Mouse (Mus musculus) midbrain, embryonic 11.5 days (tissue): Measurements from ENCODE around the gene Cobll1. TPM values are rescaled to one million over a fixed set of nuclear protein-coding genes. Genes with fewer than 3 reads are reported as not detected.

Source experiments
- ATAC-seq: fragments of 200-750 bp; cut with Nextera tagmentation; 2 replicates; pipeline ENCODE4 v1.8.0; 2017; ENCODE audit warnings: moderate TSS enrichment, moderate library complexity; ENCODE audit not compliant: low FRiP score
- DNase-seq: peaks from one replicate; pipeline ENCODE4 v3.0.0; 2015; ENCODE audit warnings: low spot score; ENCODE audit errors: missing footprints
- H3K27ac ChIP-seq: fragments of 300-500 bp; sonication (generic); 2 replicates; pipeline ENCODE4 v1.5.1; 2014; ENCODE audit warnings: low read depth, low read length
- H3K27me3 ChIP-seq: fragments of 300-500 bp; sonication (generic); 2 replicates; pipeline ENCODE4 v1.6.1; 2014; ENCODE audit warnings: mild to moderate bottlenecking, low read length, moderate library complexity, mixed read lengths; ENCODE audit not compliant: control insufficient read depth, insufficient read depth
- H3K36me3 ChIP-seq: fragments of 300-500 bp; sonication (generic); 2 replicates; pipeline ENCODE4 v1.6.1; 2014; ENCODE audit warnings: mild to moderate bottlenecking, low read length, moderate library complexity, mixed read lengths; ENCODE audit not compliant: control insufficient read depth, insufficient read depth
- H3K4me1 ChIP-seq: fragments of 300-500 bp; sonication (generic); 2 replicates; pipeline ENCODE4 v1.6.1; 2014; ENCODE audit warnings: low read length; ENCODE audit not compliant: control insufficient read depth, insufficient read depth
- H3K4me2 ChIP-seq: fragments of 300-500 bp; sonication (generic); 2 replicates; pipeline ENCODE4 v1.6.1; 2014; ENCODE audit warnings: mild to moderate bottlenecking, moderate library complexity
- H3K4me3 ChIP-seq: fragments of 300-500 bp; sonication (generic); 2 replicates; pipeline ENCODE4 v1.5.1; 2014; ENCODE audit warnings: low read depth, low read length
- H3K9ac ChIP-seq: fragments of 300-500 bp; sonication (generic); 2 replicates; pipeline ENCODE4 v1.6.1; 2014; ENCODE audit warnings: low read length
- H3K9me3 ChIP-seq: fragments of 300-500 bp; sonication (generic); 2 replicates; pipeline ENCODE4 v1.6.1; 2016; ENCODE audit warnings: low read length; ENCODE audit not compliant: control insufficient read depth
- WGBS: fragments of 180-500 bp; shearing (Covaris S2); extraction: QIAGEN DNeasy Blood & Tissue Kit; methylation state at CpG from one replicate; pipeline ENCODE4 v1.1.7; 2014; 5-methylcytosine and 5-hydroxymethylcytosine counted together
- polyA plus RNA-seq: library from polyadenylated mRNA; unstranded; fragments of >200 nt; fragmentation: Nextera tagmentation; extraction: Ambion mirVana; gene quantifications from 2 replicates; pipeline ENCODE4 v1.2.1, GENCODE M21; 2014

The Cobll1 gene
- polyA plus RNA-seq, 1 experiment from 2014 or later: 2.0 TPM

DNA sequence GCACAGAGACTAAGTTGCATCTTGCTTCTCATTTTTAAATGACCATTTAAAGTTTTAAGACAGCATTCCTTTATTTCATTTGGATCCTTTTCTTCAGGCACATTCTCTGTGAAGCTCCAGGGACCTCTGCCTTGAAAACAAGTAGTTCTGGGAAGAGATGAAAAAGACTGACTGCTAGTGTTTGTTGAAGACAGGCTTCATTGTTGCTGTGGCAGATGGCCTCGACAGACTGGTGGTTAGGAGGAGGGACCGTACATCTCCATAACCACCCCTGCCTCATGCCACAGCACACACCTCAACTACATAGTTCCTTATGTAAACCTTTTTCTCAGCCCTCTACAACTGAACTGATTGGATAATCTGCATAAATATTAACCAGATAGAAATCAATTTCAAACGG, 161.7 kb downstream of the Cobll1 start:
- ATAC-seq (no peak), DNase-seq (peak; percentile 4)
- no peak overlapping the region for H3K27ac ChIP-seq
- no peak overlapping the region for H3K4me2 ChIP-seq
- no peaks in the 10 kb centered on the region for H3K9me3 ChIP-seq
- H3K4me1 ChIP-seq: no peaks in the 10 kb centered on the region
- no peak overlapping the region for H3K4me3 ChIP-seq
- WGBS: 62% methylated on average over 3 of the region's 3 CpGs
- H3K27me3 ChIP-seq: no peaks in the 10 kb centered on the region
- H3K9ac ChIP-seq: no peak overlapping the region
- H3K36me3 ChIP-seq: no peaks in the 10 kb centered on the region

DNA sequence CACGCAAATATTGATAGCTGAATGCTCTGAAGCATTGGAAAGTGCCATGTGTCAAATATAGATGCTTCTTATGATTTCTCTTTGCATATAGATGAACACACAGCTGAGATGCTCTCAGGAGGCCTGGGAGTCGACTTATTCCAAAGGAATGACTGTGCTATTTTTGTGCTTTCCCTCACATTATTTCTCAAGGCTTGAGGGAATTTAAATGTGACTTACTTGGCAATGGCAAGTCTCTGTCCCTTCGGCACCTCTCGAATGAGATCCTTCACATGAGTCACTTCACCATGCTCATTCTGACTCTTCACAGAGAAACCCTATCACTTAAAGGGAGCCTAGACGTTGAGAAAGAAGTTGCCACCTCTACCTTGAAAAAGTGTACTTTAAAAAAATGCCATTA, 163.4 kb downstream of the Cobll1 start:
- no peaks in the 10 kb centered on the region for H3K36me3 ChIP-seq
- no peaks in the 10 kb centered on the region for H3K9me3 ChIP-seq
- ATAC-seq (no peak), DNase-seq (no peak)
- no peak overlapping the region for H3K9ac ChIP-seq
- H3K27ac ChIP-seq: no peak overlapping the region
- H3K4me2 ChIP-seq: no peak overlapping the region
- no peaks in the 10 kb centered on the region for H3K4me1 ChIP-seq
- WGBS: 91% methylated on average over 5 of the region's 5 CpGs
- no peaks in the 10 kb centered on the region for H3K27me3 ChIP-seq
- no peak overlapping the region for H3K4me3 ChIP-seq

DNA sequence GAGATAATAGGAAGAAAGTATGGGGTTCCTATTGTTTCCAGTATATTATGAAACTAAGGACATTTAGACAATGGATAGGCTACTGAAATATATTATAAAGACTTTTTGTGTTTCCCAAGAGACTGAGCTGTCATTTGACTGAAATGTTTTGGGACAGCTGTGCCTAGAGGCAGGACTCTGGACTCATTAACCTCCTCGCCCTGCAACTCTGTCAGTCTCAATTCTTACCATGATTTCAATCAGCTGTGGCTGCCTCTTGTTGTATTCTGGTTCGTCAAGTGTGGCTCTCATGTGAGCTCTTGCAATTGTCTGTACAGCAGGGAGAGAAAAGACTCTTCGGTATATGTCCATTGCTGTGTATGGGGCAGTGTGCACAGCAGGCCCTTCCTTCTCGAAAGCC, 163.8 kb downstream of the Cobll1 start:
- no peak for ATAC-seq
- Histone ChIP-seq H3K9ac (no peak overlapping the region), H3K4me2 (no peak overlapping the region), H3K4me1 (no peaks in the 10 kb centered on the region), H3K4me3 (no peak overlapping the region), H3K9me3 (no peaks in the 10 kb centered on the region), H3K27ac (no peak overlapping the region), H3K27me3 (no peaks in the 10 kb centered on the region), H3K36me3 (no peaks in the 10 kb centered on the region)
- DNase-seq: peak; percentile 66
- 84% methylated on average over 4 of the region's 4 CpGs for WGBS

DNA sequence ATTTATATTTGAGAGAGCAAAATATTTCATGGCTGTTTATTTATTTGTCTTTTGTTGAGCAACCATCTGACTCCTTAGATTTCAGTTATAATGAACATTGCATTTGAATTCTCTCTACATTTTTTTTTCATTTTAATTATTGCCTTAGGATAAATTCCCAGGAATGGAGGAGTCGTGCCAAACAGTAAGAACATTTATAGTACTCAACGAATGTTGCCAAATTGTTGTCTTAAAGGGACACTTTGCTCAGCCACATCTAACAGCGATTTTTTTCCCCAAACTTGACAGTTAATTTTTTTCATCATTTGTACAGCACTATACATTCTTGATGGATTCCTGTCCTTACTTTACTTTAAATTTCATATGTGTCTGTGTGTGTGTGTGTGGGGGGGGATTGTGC, 167.0 kb downstream of the Cobll1 start:
- no peak overlapping the region for H3K9ac ChIP-seq
- H3K9me3 ChIP-seq: no peaks in the 10 kb centered on the region
- WGBS: 82% methylated on average over 3 of the region's 3 CpGs
- H3K36me3 ChIP-seq: no peaks in the 10 kb centered on the region
- no peak overlapping the region for H3K4me2 ChIP-seq
- DNase-seq (peak; percentile 35), ATAC-seq (no peak)
- H3K4me1 ChIP-seq: no peaks in the 10 kb centered on the region
- no peak overlapping the region for H3K4me3 ChIP-seq
- H3K27me3 ChIP-seq: no peaks in the 10 kb centered on the region
- H3K27ac ChIP-seq: no peak overlapping the region

DNA sequence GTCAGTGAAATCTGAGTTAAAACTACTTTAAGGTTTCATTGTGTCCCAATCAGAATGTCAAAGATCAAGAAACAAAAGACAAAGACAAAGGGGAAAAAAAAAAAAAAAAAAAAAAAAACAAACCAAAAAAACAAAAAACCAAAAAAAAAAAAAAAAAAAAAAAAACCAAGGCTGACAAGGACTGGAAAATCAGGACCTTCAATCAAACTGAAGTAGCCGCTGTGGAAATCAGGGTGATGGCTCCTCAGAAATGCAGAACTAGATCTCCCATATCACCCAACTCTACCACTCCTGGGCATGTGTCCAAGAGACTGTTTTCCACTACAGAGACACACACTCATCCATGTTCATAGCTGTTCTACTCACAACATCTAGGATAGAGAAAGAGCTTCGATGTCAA, 185.4 kb downstream of the Cobll1 start:
- no peaks in the 10 kb centered on the region for H3K4me1 ChIP-seq
- 94% methylated on average over 2 of the region's 2 CpGs for WGBS
- no peaks in the 10 kb centered on the region for H3K27me3 ChIP-seq
- H3K9me3 ChIP-seq: no peaks in the 10 kb centered on the region
- no peak overlapping the region for H3K27ac ChIP-seq
- no peaks in the 10 kb centered on the region for H3K36me3 ChIP-seq
- no peak overlapping the region for H3K4me2 ChIP-seq
- peak; percentile 51 for DNase-seq
- H3K9ac ChIP-seq: no peak overlapping the region
- H3K4me3 ChIP-seq: no peak overlapping the region
- no peak for ATAC-seq

DNA sequence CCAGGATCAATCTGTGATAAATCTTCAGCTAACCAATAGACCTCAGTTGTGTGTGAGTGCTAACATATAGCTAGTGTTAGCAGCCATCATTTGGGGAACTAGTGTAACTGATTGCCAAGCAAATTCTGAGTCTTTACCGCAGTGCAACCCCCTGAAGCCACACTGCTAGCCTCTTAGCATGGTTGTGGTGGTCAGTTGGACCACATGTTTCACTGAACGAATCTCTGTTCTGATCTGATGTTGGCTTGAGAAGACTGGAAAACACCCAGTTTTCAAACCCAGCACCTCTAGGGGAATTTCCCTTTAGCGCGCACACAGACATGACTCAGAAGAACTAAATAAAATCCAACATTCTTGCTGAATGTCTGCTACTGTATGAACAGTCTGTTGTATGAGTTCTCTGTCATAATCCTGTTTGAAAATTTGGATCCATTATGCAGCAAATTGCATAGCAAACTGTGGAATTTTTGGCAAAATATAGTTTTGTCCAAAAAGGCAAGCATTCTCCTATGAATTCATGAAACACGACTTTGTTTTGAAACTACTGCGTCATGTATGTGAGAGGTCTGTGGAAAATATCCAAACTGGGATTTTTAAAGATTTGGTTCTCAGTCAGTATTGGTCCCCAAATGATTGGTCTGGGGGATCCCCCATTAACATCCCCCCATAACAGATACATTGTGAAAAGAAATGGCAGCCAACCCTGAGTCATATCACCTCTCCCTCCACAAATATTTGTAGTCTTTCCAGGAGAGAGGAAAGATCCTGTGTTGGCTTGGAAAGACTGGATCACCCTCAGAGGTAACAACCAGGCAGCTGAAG, 186.8 kb downstream of the Cobll1 start:
- no peaks in the 10 kb centered on the region for H3K9me3 ChIP-seq
- no peak overlapping the region for H3K27ac ChIP-seq
- H3K9ac ChIP-seq: no peak overlapping the region
- peak; percentile 56 for DNase-seq
- no peaks in the 10 kb centered on the region for H3K36me3 ChIP-seq
- no peaks in the 10 kb centered on the region for H3K27me3 ChIP-seq
- no peak overlapping the region for H3K4me2 ChIP-seq
- no peak for ATAC-seq
- no peak overlapping the region for H3K4me3 ChIP-seq
- no peaks in the 10 kb centered on the region for H3K4me1 ChIP-seq
- 97% methylated on average over 6 of the region's 6 CpGs for WGBS

DNA sequence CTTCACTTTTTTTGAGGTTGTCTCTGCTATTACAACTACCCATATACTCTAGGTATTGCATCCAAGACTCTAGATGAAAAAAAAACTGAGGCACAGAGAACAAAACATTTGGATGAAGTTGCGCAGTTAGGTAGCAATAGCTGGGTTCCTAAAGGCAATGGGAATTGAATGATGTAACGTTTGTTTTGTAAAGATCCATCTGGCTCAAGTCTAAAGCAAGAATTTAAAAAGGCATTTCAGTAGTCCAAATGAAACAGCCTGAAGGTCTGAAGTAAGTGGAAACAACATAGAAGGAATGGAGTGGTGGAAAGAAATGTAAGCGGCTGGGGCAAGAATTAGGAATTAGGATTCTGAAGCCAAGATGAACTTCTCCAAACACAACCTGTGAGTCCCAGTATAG, 188.4 kb downstream of the Cobll1 start:
- H3K9me3 ChIP-seq: no peaks in the 10 kb centered on the region
- no peak for ATAC-seq
- no peaks in the 10 kb centered on the region for H3K27me3 ChIP-seq
- peak; percentile 10 for DNase-seq
- no peaks in the 10 kb centered on the region for H3K36me3 ChIP-seq
- H3K4me3 ChIP-seq: no peak overlapping the region
- no peak overlapping the region for H3K27ac ChIP-seq
- no peak overlapping the region for H3K4me2 ChIP-seq
- no peaks in the 10 kb centered on the region for H3K4me1 ChIP-seq
- 94% methylated on average over 3 of the region's 3 CpGs for WGBS
- no peak overlapping the region for H3K9ac ChIP-seq

DNA sequence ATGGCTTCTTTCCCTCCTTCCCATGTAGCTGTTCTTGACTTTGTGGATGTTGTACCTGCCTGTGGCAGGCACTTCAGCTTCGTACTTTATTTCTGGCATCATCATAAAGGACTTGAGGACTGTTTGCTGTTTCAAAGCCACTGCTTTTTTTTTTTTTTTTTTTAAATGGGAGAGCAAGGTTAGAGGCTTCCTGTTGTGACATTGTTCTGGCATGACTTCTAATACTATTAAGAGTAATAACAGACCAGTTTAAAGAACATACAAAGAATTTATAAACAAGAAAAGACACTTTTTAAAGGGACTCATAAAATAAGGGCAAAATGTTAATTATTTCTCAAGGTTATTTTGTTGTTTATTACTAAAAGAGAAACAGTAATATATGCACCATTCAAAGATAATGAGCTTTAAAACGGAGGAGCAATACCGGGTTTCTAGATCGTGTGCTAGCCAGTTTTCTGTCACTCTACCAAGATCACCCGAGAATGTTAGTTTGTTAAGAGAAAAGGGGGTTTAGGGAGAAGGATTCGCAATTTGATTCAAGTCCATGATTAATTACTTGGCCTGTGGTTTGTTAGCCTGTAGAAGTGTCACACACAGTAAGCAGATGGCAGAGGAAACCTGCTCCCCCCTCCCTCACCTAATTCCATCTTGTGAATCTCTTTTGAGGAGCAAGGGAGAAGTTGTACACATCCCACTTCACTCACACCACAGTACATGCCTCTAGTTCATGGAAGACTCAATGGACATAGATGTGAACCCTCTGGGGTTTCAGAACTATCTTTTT, 190.8 kb downstream of the Cobll1 start:
- H3K27me3 ChIP-seq: no peaks in the 10 kb centered on the region
- WGBS: 64% methylated on average over 6 of the region's 6 CpGs
- DNase-seq: peak; percentile 80
- H3K27ac ChIP-seq: no peak overlapping the region
- no peak overlapping the region for H3K4me3 ChIP-seq
- H3K4me2 ChIP-seq: no peak overlapping the region
- H3K9me3 ChIP-seq: no peaks in the 10 kb centered on the region
- H3K4me1 ChIP-seq: no peaks in the 10 kb centered on the region
- H3K36me3 ChIP-seq: no peaks in the 10 kb centered on the region
- H3K9ac ChIP-seq: no peak overlapping the region
- no peak for ATAC-seq
